ENCODE assay signal across 8 mouse cellular contexts in the genomic region with DNA sequence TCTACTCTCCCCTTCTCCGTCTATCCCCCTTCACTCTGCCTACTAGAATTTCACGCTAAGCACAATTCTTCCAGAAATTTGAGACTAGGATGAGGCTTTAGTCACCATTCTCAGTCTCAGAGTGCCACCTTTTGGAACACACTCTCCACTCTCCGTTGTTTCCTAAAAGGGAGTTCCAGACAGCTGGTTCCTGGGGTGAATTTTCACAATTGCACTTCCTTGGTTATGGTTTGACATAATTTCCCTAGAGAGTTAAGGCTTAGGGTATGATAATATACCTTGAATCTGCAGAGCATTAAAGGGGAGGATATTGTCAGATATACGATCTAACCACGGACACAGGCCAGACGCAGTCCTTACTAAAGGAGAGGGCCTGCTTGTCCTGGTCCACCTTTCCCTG.
A peak's percentile ranks its signal among the peaks of the same experiment; 100 is the strongest.
DNase-seq lines count a peak whose midpoint lies in the region; ATAC-seq and TF ChIP-seq lines count a peak whose summit lies in the region.

No protein-coding gene starts in this region.

- TF ChIP-seq CTCF in forebrain, postnatal 0 days (IDR thresholded peaks at IDR 0.05; ENCODE audit: low read depth) = peak; percentile 69

- WGBS in forebrain, postnatal 0 days = 64% methylated on average over 6 of the region's 6 CpGs
- WGBS in forebrain, embryonic 16.5 days = 69% methylated on average over 6 of the region's 6 CpGs
- WGBS in midbrain, embryonic 11.5 days = 62% methylated on average over 6 of the region's 6 CpGs
- 56% methylated on average over 6 of the region's 6 CpGs for WGBS in midbrain, embryonic 16.5 days

- H3K9me3 ChIP-seq in forebrain, postnatal 0 days (ENCODE audit: low read length) = no peaks in the 10 kb centered on the region
- no peaks in the 10 kb centered on the region for H3K9me3 ChIP-seq in forebrain, embryonic 16.5 days (ENCODE audit: control insufficient read depth, low read length)
- no peaks in the 10 kb centered on the region for H3K9me3 ChIP-seq in midbrain, embryonic 11.5 days (ENCODE audit: control insufficient read depth, low read length)
- H3K9me3 ChIP-seq in midbrain, embryonic 16.5 days (replicated peaks; ENCODE audit: control insufficient read depth, low read length, poor library complexity, severe bottlenecking) = no peaks in the 10 kb centered on the region

- no peak overlapping the region for H3K27ac ChIP-seq in forebrain, postnatal 0 days (ENCODE audit: low read depth, low read length)
- H3K27ac ChIP-seq in forebrain, embryonic 16.5 days (ENCODE audit: low read length) = no peak overlapping the region
- H3K27ac ChIP-seq in midbrain, embryonic 11.5 days (ENCODE audit: low read depth, low read length) = no peak overlapping the region
- no peak overlapping the region for H3K27ac ChIP-seq in midbrain, embryonic 16.5 days (ENCODE audit: low read length)

- no peak overlapping the region for H3K4me3 ChIP-seq in forebrain, postnatal 0 days (ENCODE audit: low read depth, low read length)
- H3K4me3 ChIP-seq in forebrain, embryonic 16.5 days (replicated peaks; ENCODE audit: low read length) = no peak overlapping the region
- H3K4me3 ChIP-seq in midbrain, embryonic 11.5 days (ENCODE audit: low read depth, low read length) = no peak overlapping the region
- H3K4me3 ChIP-seq in midbrain, embryonic 16.5 days (ENCODE audit: low read depth, low read length) = no peak overlapping the region

- peak; percentile 67 for DNase-seq in forebrain, postnatal 0 days
- peak; percentile 84 for DNase-seq in midbrain, embryonic 11.5 days (ENCODE audit: low spot score, missing footprints)
- peak; percentile 38 to 51 for DNase-seq in kidney, adult 8-10 months
- DNase-seq in mesoderm, embryonic 11.5 days (ENCODE audit: low read depth, low spot score) = peak; percentile 31
- DNase-seq in adrenal gland, adult 8-10 months = no peak
- no peak for DNase-seq in retina, embryonic 14.5 days (ENCODE audit: low spot score)

- no peak overlapping the region for H3K9ac ChIP-seq in forebrain, postnatal 0 days
- H3K9ac ChIP-seq in forebrain, embryonic 16.5 days (replicated peaks; ENCODE audit: low read depth, low read length) = no peak overlapping the region
- H3K9ac ChIP-seq in midbrain, embryonic 11.5 days (ENCODE audit: low read length) = no peak overlapping the region
- no peak overlapping the region for H3K9ac ChIP-seq in midbrain, embryonic 16.5 days (ENCODE audit: low read depth, low read length)

- no peak overlapping the region for H3K4me2 ChIP-seq in forebrain, postnatal 0 days (ENCODE audit: low read depth)
- no peak overlapping the region for H3K4me2 ChIP-seq in forebrain, embryonic 16.5 days (ENCODE audit: low read length)
- H3K4me2 ChIP-seq in midbrain, embryonic 11.5 days = no peak overlapping the region
- no peak overlapping the region for H3K4me2 ChIP-seq in midbrain, embryonic 16.5 days (ENCODE audit: low read length)

- no peaks in the 10 kb centered on the region for H3K36me3 ChIP-seq in forebrain, postnatal 0 days (ENCODE audit: insufficient read depth)
- H3K36me3 ChIP-seq in forebrain, embryonic 16.5 days (ENCODE audit: control insufficient read depth, insufficient read depth) = no peaks in the 10 kb centered on the region
- no peaks in the 10 kb centered on the region for H3K36me3 ChIP-seq in midbrain, embryonic 11.5 days (ENCODE audit: control insufficient read depth, insufficient read depth, low read length)
- H3K36me3 ChIP-seq in midbrain, embryonic 16.5 days (ENCODE audit: control insufficient read depth, insufficient read depth, low read length) = no peaks in the 10 kb centered on the region

- ATAC-seq in forebrain, postnatal 0 days = peak; percentile 65
- no peak for ATAC-seq in forebrain, embryonic 16.5 days
- ATAC-seq in midbrain, embryonic 11.5 days (ENCODE audit: low FRiP score) = no peak
- ATAC-seq in midbrain, embryonic 16.5 days = no peak

- H3K4me1 ChIP-seq in forebrain, postnatal 0 days (ENCODE audit: insufficient read depth) = no peaks in the 10 kb centered on the region
- H3K4me1 ChIP-seq in forebrain, embryonic 16.5 days (replicated peaks; ENCODE audit: control insufficient read depth, insufficient read depth, low read length) = no peaks in the 10 kb centered on the region
- H3K4me1 ChIP-seq in midbrain, embryonic 11.5 days (ENCODE audit: control insufficient read depth, insufficient read depth, low read length) = no peaks in the 10 kb centered on the region
- no peaks in the 10 kb centered on the region for H3K4me1 ChIP-seq in midbrain, embryonic 16.5 days (ENCODE audit: control insufficient read depth, insufficient read depth, low read length)

- no peaks in the 10 kb centered on the region for H3K27me3 ChIP-seq in forebrain, postnatal 0 days (ENCODE audit: insufficient read depth, low read length)
- no peaks in the 10 kb centered on the region for H3K27me3 ChIP-seq in forebrain, embryonic 16.5 days (replicated peaks; ENCODE audit: control insufficient read depth, insufficient read depth, low read length)
- H3K27me3 ChIP-seq in midbrain, embryonic 11.5 days (ENCODE audit: control insufficient read depth, insufficient read depth, low read length) = no peaks in the 10 kb centered on the region
- no peaks in the 10 kb centered on the region for H3K27me3 ChIP-seq in midbrain, embryonic 16.5 days (ENCODE audit: control insufficient read depth, insufficient read depth, low read depth, low read length)

Comparison
In these comparisons a context has a peak if more than half of its experiments do, and no peak if none do; other contexts are left out.
1. DNase-seq: peak in forebrain, postnatal 0 days (single experiment), midbrain, embryonic 11.5 days (single experiment), kidney, adult 8-10 months (2 of 2) and mesoderm, embryonic 11.5 days (single experiment); none in adrenal gland, adult 8-10 months (single experiment) and retina, embryonic 14.5 days (single experiment).